Mouse (Mus musculus) ovary, postnatal 14 days (tissue): ENCODE results near the gene Cpvl.

Source experiments
- DNase-seq: peaks from one replicate; pipeline ENCODE4 v3.0.0; 2022; ENCODE audit warnings: low spot score

Gene Cpvl

GRCm38 (mm10) chr6:53937143-53938134 lies 41.0 kb downstream of the Cpvl start:
- DNase-seq, result no peak

DNA sequence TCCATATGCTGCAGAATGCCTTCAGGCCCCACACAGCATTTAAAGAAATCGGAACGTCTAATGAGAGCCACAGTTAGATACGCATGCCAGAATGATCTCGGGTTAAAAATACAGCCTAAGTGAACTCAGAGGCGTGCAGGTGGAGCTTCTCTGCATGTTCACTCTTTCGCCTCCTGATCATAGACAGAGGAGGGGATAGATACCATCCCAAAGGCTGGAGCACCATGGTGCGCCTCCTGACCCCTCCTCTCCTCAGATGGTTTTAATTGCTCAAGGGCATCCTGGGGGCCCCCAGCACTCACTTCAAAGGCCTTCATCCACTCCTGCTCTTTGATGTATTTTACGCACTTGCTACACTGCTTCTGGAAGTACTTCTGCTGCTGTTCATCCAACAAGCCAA lies 46.9 kb downstream of the Cpvl start:
- no peak for DNase-seq

GRCm38 (mm10) chr6:53929858-53930257 lies 48.6 kb downstream of the Cpvl start:
- DNase-seq, result no peak

GRCm38 (mm10) chr6:53926197-53926596 lies 52.3 kb downstream of the Cpvl start:
- no peak for DNase-seq

- no peak for DNase-seq
Measured at GRCm38 (mm10) chr6:53925192-53925591, 53.3 kb downstream of the Cpvl start.

GRCm38 (mm10) chr6:53920041-53920440 lies 58.4 kb downstream of the Cpvl start:
- no peak for DNase-seq

DNA sequence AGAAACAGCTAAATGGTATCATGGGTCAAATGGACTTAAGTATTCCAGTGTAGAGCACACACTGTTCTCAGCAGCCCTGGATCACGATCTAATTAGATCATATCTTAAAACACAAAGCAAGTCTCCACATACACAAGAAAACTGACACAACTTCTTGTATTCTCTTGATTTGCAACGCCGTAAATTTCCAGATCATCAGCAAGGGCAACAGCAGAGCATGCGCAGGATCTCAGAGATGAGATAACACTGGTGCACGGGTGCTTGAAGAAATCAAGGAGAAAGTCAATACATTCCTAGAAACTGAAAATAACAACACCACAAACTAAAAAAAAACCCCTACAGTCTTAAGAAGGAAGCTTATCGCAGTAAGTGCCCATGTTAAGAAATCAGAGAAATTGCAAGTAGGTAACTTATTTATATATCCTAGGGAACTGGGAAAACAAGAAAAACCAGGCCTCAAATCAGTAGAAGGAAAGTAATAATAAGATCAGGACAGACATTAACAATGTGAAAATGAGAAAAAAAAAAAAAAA lies 61.4 kb downstream of the Cpvl start:
- no peak for DNase-seq

DNA sequence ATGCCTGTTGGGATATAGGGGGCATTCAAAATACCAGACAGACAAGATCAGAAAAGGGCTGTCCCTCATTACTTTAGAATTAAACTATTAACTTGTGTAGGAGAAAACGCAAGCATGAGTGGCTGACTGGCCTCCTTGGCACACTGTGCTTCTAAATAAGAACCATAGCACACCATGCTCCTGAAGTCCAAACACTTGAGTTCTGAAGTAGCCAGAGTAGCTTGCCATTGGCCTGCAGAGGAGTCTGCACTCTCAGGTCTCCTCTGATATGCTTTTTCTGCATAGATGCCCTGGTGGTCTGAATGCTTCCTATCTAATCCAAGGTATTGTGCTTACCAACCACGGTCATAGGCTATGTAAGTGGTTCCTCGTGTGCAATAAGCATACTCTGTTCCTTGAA lies 63.1 kb downstream of the Cpvl start:
- DNase-seq, result no peak

- no peak for DNase-seq
Measured at GRCm38 (mm10) chr6:53913151-53913550, 65.3 kb downstream of the Cpvl start.

DNA sequence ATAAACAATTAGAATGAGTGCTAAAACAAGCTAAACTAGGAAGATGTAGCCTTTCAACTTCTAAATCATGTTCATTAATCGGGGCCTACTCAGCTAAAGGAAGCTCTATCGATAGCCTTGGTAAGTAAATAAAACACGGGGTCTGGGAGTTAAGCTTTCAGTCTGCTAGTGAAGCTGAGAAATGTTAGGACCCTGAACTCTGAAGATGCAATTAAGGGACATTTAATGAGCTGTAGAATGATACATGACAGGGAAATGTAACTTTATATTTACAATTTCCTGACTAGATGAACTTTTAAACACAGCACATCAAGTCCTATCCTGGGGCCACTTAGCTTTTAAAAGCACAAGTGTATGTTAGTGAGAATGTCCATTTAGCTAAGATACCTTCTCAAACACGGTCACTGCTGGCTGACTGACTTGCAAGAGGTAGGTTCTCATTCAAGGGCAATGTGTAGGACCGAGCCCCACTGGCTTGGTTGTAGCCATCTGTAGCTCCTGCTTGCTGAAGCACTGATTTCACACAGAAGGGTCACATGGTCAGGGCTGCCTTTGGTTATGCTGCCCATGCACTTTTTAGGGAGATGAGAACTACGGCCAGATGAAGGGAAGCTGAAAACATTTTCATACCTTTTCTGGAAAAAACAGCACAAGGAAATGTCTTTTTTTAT lies 66.2 kb downstream of the Cpvl start:
- no peak for DNase-seq

- DNase-seq, result no peak
Measured at GRCm38 (mm10) chr6:53909986-53910385, 68.5 kb downstream of the Cpvl start.

DNA sequence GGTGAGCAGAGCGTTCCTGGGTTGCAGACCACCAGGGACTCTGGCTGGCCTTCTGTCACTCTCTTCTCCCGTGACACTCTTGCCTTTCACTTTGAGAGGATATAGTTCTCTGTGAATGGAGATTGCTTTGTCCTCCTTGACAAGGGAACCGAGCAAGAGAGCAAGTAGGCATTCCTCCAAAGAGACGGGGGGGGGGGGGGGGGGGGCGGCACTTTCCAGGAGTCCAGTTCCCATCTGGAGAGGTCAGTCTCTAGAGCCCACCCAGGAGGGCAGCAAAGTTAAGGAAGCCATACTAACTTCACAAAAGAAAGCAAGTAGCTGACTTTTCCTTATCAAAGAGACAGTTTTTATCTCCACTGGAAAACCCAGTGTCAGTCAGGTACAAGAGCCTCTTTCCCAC lies 69.0 kb downstream of the Cpvl start:
- DNase-seq, result no peak

GRCm38 (mm10) chr6:53906871-53907270 lies 71.6 kb downstream of the Cpvl start:
- DNase-seq, result no peak

DNA sequence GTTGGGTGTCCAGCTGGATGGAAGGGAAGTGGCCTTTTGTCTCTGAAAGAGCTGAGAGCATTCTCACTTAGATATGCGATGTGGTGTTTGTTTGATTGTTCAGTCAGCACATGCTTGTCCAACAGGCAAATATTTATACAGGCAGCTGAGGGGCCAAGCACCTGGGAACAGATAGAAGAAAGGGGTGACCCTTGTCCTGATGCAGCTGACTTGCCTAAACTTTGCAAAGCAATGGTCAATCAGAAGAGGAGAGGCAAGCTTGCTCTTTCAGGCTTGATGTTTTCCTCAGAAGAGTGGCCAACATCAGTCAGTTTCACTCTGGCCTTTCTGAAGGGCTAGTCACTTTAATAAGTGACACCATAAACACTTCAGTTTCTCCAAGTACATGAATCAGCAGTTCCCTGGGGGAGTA lies 72.4 kb downstream of the Cpvl start:
- no peak for DNase-seq

DNA sequence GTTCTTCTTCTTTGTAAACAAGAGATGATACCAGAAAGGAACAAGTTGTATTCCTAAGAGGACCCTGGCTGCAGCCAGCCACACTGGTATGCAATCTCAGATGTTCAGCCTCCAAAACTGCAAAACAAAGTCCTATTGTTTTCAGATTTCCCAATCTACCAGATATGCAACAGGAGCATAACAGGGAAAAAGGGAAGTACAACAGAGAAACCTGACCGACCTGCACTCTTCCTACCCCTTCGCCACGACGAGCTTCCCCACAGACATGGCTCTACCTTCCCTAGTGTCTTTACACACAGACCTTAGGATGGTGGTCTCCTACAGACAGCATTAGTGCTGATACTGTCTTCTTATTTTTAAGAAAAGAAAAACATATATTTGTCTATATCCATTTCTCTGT lies 72.9 kb downstream of the Cpvl start:
- no peak for DNase-seq

DNA sequence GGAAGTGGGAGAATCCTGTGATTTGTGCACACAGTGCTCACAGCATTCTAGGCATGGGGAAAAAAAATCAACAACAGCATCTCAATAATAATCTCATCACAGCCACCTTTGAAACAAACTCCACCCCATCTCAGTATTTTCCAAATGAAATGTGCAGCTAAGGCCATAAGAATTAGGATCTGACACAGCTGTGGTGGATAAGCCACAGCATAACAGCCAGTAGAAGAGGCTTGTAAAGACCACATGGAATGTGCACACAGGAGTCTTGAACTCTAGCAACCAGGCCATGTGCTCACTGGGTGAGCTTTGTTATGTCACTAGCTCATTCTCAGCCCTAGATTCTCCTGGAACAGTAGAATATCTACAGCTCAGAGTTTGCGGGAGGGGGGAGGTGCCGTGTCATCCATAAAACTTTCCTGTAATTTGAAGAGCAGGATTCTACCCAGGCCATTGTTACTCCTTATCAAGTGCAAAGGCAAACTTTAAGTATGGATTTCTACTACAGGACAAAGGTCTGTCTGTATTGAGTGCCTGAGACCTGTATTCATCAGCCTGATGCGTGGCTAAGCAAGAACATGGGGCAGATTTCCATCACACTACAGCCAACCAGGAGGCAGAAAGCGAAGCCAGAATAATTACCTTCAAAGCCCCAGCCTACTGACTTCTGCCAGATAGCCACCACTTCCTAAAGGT lies 73.6 kb downstream of the Cpvl start:
- no peak for DNase-seq

- DNase-seq, result no peak
Measured at GRCm38 (mm10) chr6:53904186-53904585, 74.3 kb downstream of the Cpvl start.

- DNase-seq, result no peak
Measured at GRCm38 (mm10) chr6:53901741-53902140, 76.7 kb downstream of the Cpvl start.

DNA sequence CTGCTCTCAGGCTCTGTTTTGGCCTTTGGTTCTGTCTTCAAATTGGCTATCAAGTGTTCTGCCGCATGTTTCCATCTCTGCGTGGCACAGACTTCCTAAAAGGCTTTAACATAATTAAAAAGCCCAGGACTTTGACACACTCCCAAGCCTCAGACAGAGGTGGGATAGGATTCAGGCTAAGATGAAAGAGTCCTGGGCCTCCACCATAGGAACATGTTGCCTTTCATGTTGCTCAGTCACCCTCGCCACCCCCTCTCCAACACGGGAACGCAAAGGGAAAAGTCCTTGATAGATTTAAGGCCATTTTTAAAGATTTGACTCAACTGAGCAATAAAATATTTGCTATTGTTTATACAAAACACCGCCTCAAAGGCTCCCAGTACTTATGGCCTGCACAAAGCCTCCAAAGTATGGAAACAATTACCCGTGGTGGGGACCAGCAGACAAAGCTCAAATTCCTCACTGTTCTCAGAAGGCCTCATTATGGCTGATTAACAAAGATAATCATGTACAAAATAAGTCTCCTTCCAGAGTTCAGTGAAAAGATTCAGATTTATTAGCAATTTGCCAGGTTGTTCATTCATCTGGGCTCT lies 80.5 kb downstream of the Cpvl start:
- DNase-seq, result no peak

DNA sequence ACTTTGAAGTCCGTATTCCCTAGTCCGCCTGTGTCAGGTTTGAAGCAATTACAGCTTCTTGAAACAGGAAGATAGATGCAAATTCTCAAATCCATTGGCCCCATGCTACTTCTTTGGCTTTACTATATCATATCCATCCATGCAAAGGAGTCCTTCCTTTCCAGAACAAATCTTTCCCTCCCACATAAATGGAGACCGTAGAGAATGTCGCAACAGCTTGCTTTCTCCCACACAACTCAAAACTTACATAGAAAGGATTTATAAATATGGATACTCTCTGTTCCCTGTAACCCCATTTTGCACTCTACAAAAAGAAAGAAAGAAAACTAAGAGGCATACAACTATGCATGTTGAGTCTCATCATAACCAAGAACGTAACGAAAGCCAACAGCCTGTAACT lies 81.3 kb downstream of the Cpvl start:
- no peak for DNase-seq

DNA sequence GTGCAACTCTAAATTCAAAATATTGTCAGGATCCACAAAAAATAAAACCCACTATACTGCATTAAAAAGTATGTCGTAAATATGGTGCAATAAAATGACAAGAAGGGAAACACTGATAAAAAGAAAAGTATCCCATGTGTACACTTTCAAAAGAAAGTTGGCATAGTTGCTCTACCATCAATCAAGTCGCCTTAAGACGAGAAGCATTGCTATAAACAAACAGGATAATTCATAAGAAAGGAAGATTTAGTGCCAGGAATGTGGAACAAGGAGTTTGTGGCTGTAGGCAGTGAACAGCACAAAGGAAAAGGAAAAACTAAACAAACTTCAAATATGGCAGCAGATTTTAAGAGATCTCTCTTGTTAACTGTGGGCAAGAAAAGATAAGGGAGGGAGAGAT lies 84.7 kb downstream of the Cpvl start:
- no peak for DNase-seq

DNA sequence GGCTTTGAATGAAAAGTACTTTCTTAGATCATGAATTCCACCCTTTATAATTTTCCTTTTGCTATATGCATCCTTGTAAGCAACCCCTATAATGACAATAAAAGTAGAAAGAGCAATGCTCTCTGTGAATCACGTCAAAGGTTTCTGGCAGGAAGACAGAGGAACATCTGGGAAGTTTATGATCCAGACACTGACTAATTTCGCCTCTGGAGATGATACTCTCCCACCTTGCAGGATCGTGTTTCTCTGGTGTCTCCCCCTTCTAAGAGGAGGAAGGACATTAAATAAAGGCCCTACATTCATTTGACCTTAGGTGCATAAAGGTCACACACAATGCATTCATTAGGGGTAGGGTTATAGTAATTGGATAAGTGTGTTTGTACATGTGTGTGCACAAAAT lies 87.4 kb downstream of the Cpvl start:
- no peak for DNase-seq
